Mouse (Mus musculus) MEL (cell line): Measurements from ENCODE around the gene E330021D16Rik. TPM values are rescaled to one million over a fixed set of nuclear protein-coding genes. Genes with fewer than 3 reads are reported as not detected.

Experiments
- DNase-seq: peaks from one replicate; pipeline ENCODE4 v3.0.0; 2011; ENCODE audit warnings: low read depth, low spot score
- H3K27ac ChIP-seq: 2 replicates; pipeline ENCODE4 v1.5.1; 2012; ENCODE audit warnings: low read depth, mild to moderate bottlenecking, control low read depth, low read length, moderate library complexity; ENCODE audit not compliant: control insufficient read depth
- H3K27me3 ChIP-seq, 2 experiments: fragments of 150-350 bp in 1 of 2; sonication (generic) in 1 of 2; 2 replicates each; pipeline ENCODE4 v1.6.1; 2012; ENCODE audit warnings: low read length in 2 of 2, mild to moderate bottlenecking in 2 of 2, improper control_type of control experiment in 1 of 2, moderate library complexity in 1 of 2; ENCODE audit not compliant: insufficient read depth in 2 of 2, control insufficient read depth in 1 of 2
- H3K36me3 ChIP-seq, 2 experiments: 2 replicates each; pipeline ENCODE4 v1.6.1; 2012 to 2014; ENCODE audit warnings: low read length in 2 of 2, improper control_type of control experiment in 1 of 2, inconsistent platforms in 1 of 2, mild to moderate bottlenecking in 1 of 2; ENCODE audit not compliant: insufficient read depth in 2 of 2, control insufficient read depth in 1 of 2
- H3K4me1 ChIP-seq, 2 experiments: fragments of 150-350 bp in 1 of 2; sonication (generic) in 1 of 2; 2 replicates each; pipeline ENCODE4 v1.6.1; 2012; ENCODE audit warnings: low read length in 2 of 2, improper control_type of control experiment in 1 of 2, mild to moderate bottlenecking in 1 of 2; ENCODE audit not compliant: insufficient read depth in 2 of 2, control insufficient read depth in 1 of 2
- H3K4me3 ChIP-seq, 2 experiments: fragments of 150-350 bp in 1 of 2; sonication (generic) in 1 of 2; 2 replicates each; pipeline ENCODE4 v1.5.1; 2012; ENCODE audit warnings: low read depth in 2 of 2, low read length in 2 of 2, mild to moderate bottlenecking in 2 of 2, moderate library complexity in 2 of 2, control low read depth in 1 of 2, improper control_type of control experiment in 1 of 2; ENCODE audit not compliant: control insufficient read depth in 1 of 2, insufficient read depth in 1 of 2
- H3K79me2 ChIP-seq: 2 replicates; pipeline ENCODE4 v1.6.1; 2012; ENCODE audit warnings: mild to moderate bottlenecking, low read length, moderate library complexity; ENCODE audit not compliant: control insufficient read depth, poor library complexity, insufficient read depth
- H3K9ac ChIP-seq: 2 replicates; pipeline ENCODE4 v1.6.1; 2012; ENCODE audit warnings: low read depth, mild to moderate bottlenecking, control low read depth, low read length, moderate library complexity; ENCODE audit not compliant: control insufficient read depth, poor library complexity, severe bottlenecking
- H3K9me3 ChIP-seq: fragments of 150-350 bp; sonication (generic); replicated peaks from 2 replicates; pipeline ENCODE4 v1.6.1; 2012; ENCODE audit warnings: mild to moderate bottlenecking, low read length, improper control_type of control experiment, moderate library complexity; ENCODE audit not compliant: insufficient read depth
- BHLHE40 ChIP-seq: IDR thresholded peaks from 2 replicates; pipeline ENCODE4 v1.6.1; 2012; ENCODE audit warnings: low read depth, mild to moderate bottlenecking, inconsistent platforms, low read length, improper control_type of control experiment, borderline replicate concordance
- CTCF ChIP-seq, 3 experiments: IDR thresholded peaks in 2 of 3; conservative IDR thresholded peaks in 1 of 3; 2 replicates each; pipeline ENCODE4 v1.5.1; 2011 to 2012; ENCODE audit warnings: low read length in 3 of 3, low read depth in 2 of 3, mild to moderate bottlenecking in 2 of 3, improper control_type of control experiment in 1 of 3, inconsistent platforms in 1 of 3, mixed read lengths in 1 of 3, moderate library complexity in 1 of 3; ENCODE audit not compliant: control insufficient read depth in 1 of 3, insufficient read depth in 1 of 3, poor library complexity in 1 of 3, severe bottlenecking in 1 of 3
- E2F4 ChIP-seq: IDR thresholded peaks from 2 replicates; pipeline ENCODE4 v1.6.1; 2011; ENCODE audit warnings: low read depth, low read length, improper control_type of control experiment, borderline replicate concordance
- EP300 ChIP-seq, 2 experiments: IDR thresholded peaks; 2 replicates each; pipeline ENCODE4 v1.6.1; 2011; ENCODE audit warnings: improper control_type of control experiment in 2 of 2, low read length in 2 of 2, low read depth in 1 of 2, mild to moderate bottlenecking in 1 of 2
- ETS1 ChIP-seq: IDR thresholded peaks from 2 replicates; pipeline ENCODE4 v1.6.1; 2012; ENCODE audit warnings: low read depth, mild to moderate bottlenecking, inconsistent platforms, low read length, improper control_type of control experiment, moderate library complexity
- GABPA ChIP-seq: IDR thresholded peaks from 2 replicates; pipeline ENCODE4 v1.6.1; 2012; ENCODE audit warnings: low read depth, mild to moderate bottlenecking, inconsistent platforms, low read length, improper control_type of control experiment, moderate library complexity
- GATA1 ChIP-seq: IDR thresholded peaks from 2 replicates; pipeline ENCODE4 v1.6.1; 2011; ENCODE audit warnings: low read depth, low read length, improper control_type of control experiment
- HCFC1 ChIP-seq: IDR thresholded peaks from 2 replicates; pipeline ENCODE4 v1.6.1; 2012; ENCODE audit warnings: low read depth, mild to moderate bottlenecking, inconsistent platforms, low read length, improper control_type of control experiment, moderate library complexity
- JUND ChIP-seq: IDR thresholded peaks from 2 replicates; pipeline ENCODE4 v1.6.1; 2011; ENCODE audit warnings: low read depth, mild to moderate bottlenecking, improper control_type of control experiment, low read length
- KAT2A ChIP-seq: conservative IDR thresholded peaks from 2 replicates; pipeline ENCODE4 v1.6.1; 2012; ENCODE audit warnings: low read depth, low read length, improper control_type of control experiment, inconsistent platforms
- MAFK ChIP-seq: IDR thresholded peaks from 2 replicates; pipeline ENCODE4 v1.6.1; 2011; ENCODE audit warnings: low read depth, mild to moderate bottlenecking, low read length, improper control_type of control experiment, borderline replicate concordance
- MAX ChIP-seq: IDR thresholded peaks from 2 replicates; pipeline ENCODE4 v1.6.1; 2011; ENCODE audit warnings: low read length, improper control_type of control experiment
- MAZ ChIP-seq: IDR thresholded peaks from 2 replicates; pipeline ENCODE4 v1.6.1; 2012; ENCODE audit warnings: low read depth, mild to moderate bottlenecking, inconsistent platforms, low read length, improper control_type of control experiment
- MEF2A ChIP-seq: IDR thresholded peaks from 2 replicates; pipeline ENCODE4 v1.6.1; 2014; ENCODE audit warnings: low read depth, mild to moderate bottlenecking, inconsistent platforms, low read length, improper control_type of control experiment; ENCODE audit not compliant: poor library complexity, insufficient replicate concordance, severe bottlenecking; ENCODE audit errors: extremely low read depth
- MXI1 ChIP-seq: IDR thresholded peaks from 2 replicates; pipeline ENCODE4 v1.6.1; 2011; ENCODE audit warnings: mild to moderate bottlenecking, low read depth, low read length, improper control_type of control experiment
- MYB ChIP-seq: IDR thresholded peaks from 2 replicates; pipeline ENCODE4 v1.6.1; 2011; ENCODE audit warnings: mild to moderate bottlenecking, low read depth, low read length, improper control_type of control experiment
- NELFE ChIP-seq: IDR thresholded peaks from 2 replicates; pipeline ENCODE4 v1.6.1; 2011; ENCODE audit warnings: low read depth, low read length, improper control_type of control experiment
- POLR2A ChIP-seq, 2 experiments: IDR thresholded peaks; 2 replicates each; pipeline ENCODE4 v1.6.1; 2011 to 2012; ENCODE audit warnings: low read length in 2 of 2, mild to moderate bottlenecking in 2 of 2, control low read depth in 1 of 2, improper control_type of control experiment in 1 of 2, low read depth in 1 of 2, moderate library complexity in 1 of 2; ENCODE audit not compliant: control insufficient read depth in 1 of 2, insufficient read depth in 1 of 2, poor library complexity in 1 of 2
- POLR2AphosphoS5 ChIP-seq: IDR thresholded peaks from 2 replicates; pipeline ENCODE4 v1.6.1; 2012; ENCODE audit warnings: low read depth, borderline replicate concordance, mild to moderate bottlenecking, inconsistent platforms, low read length, moderate library complexity, mixed read lengths
- RCOR1 ChIP-seq: IDR thresholded peaks from 2 replicates; pipeline ENCODE4 v1.6.1; 2012; ENCODE audit warnings: low read depth, mild to moderate bottlenecking, inconsistent platforms, low read length, improper control_type of control experiment
- SIN3A ChIP-seq: IDR thresholded peaks from 2 replicates; pipeline ENCODE4 v1.6.1; 2012; ENCODE audit warnings: low read length, improper control_type of control experiment, inconsistent platforms
- TBP ChIP-seq: IDR thresholded peaks from 2 replicates; pipeline ENCODE4 v1.8.0; 2011; ENCODE audit warnings: low read depth, low read length, improper control_type of control experiment
- USF1 ChIP-seq: IDR thresholded peaks from 2 replicates; pipeline ENCODE4 v1.6.1; 2014; ENCODE audit warnings: low read depth, mild to moderate bottlenecking, inconsistent platforms, low read length, improper control_type of control experiment, moderate library complexity
- ZMIZ1 ChIP-seq: IDR thresholded peaks from 2 replicates; pipeline ENCODE4 v1.6.1; 2012; ENCODE audit warnings: low read depth, mild to moderate bottlenecking, inconsistent platforms, low read length, improper control_type of control experiment, moderate library complexity
- polyA plus RNA-seq, 2 experiments: library from polyadenylated mRNA; stranded (reverse) in 1 of 2; unstranded in 1 of 2; fragments of >175 nt in 1 of 2; fragments of >200 nt in 1 of 2; gene quantifications; 2 replicates each; pipeline versions ENCODE4 v1.2.1 to v1.2.4; 2012; ENCODE audit warnings: low replicate concordance in 2 of 2, low read depth in 1 of 2; ENCODE audit not compliant: insufficient read length in 2 of 2, insufficient read depth in 1 of 2, missing spikeins in 1 of 2
- total RNA-seq: library from RNA; depleted of rRNA; stranded (reverse); fragments of 300-350 nt; gene quantifications from 2 replicates; pipeline ENCODE4 v1.2.3, GENCODE M21; 2012

E330021D16Rik gene
- total and polyA plus RNA-seq, 3 experiments, result not detected

DNA sequence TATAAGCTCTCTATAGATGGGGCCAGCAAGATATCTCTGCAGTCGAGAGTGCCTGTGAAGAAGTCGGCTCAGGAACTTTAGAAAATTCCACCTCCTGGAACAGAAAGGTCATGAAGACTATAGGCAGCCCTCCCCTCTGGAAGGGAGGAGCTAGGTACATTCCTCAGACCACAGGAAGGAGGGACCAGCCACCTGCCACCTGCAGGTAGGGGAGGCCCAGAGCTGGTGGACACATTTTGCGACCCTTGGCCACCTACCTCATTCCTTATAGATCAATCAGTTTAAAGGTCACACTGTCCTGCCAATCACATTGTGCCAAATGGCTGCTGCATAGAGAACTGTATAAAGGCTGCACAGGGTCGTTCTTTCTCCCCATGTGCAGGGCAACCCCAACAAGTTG is 14.1 kb upstream of the E330021D16Rik start:
- Histone ChIP-seq H3K9ac (no peak overlapping the region), H3K27ac (no peak overlapping the region), H3K79me2 (no peaks in the 10 kb centered on the region), H3K4me1 (no peaks in the 10 kb centered on the region; a peak in 1 of 4 replicates)
- DNase-seq, result no peak
- TF ChIP-seq MAX (no peak), POLR2AphosphoS5 (no peak), JUND (no peak), ZMIZ1 (no peak), KAT2A (no peak), RCOR1 (no peak), USF1 (no peak), MAFK (no peak), EP300 (IDR thresholded peaks at IDR 0.05; ENCODE audit: low read depth in 1 of 2, low read length in 2 of 2) (no peak), MXI1 (no peak), MYB (no peak), NELFE (no peak), E2F4 (no peak), GABPA (no peak), SIN3A (no peak), TBP (no peak)
- TF ChIP-seq, all 39 proteins: peak for 0
- Histone ChIP-seq H3K27me3 (no peaks in the 10 kb centered on the region), H3K4me3 (no peak overlapping the region), H3K36me3 (peaks cover 0 to 6% of the 10 kb centered on the region in 2 experiments; a peak in 1 of 4 replicates), H3K9me3 (no peaks in the 10 kb centered on the region)

- Histone ChIP-seq H3K27ac (no peak overlapping the region), H3K9ac (no peak overlapping the region), H3K9me3 (no peaks in the 10 kb centered on the region), H3K27me3 (no peaks in the 10 kb centered on the region), H3K4me3 (no peak overlapping the region), H3K79me2 (no peaks in the 10 kb centered on the region), H3K4me1 (no peaks in the 10 kb centered on the region; a peak in 1 of 4 replicates), H3K36me3 (peaks cover 0 to 6% of the 10 kb centered on the region in 2 experiments; a peak in 1 of 4 replicates)
- TF ChIP-seq E2F4 (no peak), ZMIZ1 (no peak), POLR2AphosphoS5 (no peak), POLR2A (IDR thresholded peaks at IDR 0.05; ENCODE audit: control insufficient read depth in 1 of 2, insufficient read depth in 1 of 2, low read depth in 1 of 2, low read length in 2 of 2, poor library complexity in 1 of 2) (no peak), MAZ (no peak), SIN3A (no peak), HCFC1 (no peak), GATA1 (no peak), ETS1 (no peak), GABPA (no peak), BHLHE40 (no peak), MXI1 (no peak), NELFE (no peak), MEF2A (no peak), CTCF (IDR thresholded peaks at IDR 0.05 in 2 of 3, conservative IDR thresholded peaks at IDR 0.05 in 1 of 3; ENCODE audit: control insufficient read depth in 1 of 3, insufficient read depth in 1 of 3, low read depth in 2 of 3, low read length in 3 of 3, poor library complexity in 1 of 3, severe bottlenecking in 1 of 3) (no peak)
- no peak for DNase-seq
Measured at GRCm38 (mm10) chr6:136428412-136428811, 13.0 kb upstream of the E330021D16Rik start.
